Mouse (Mus musculus) intestine, embryonic 15.5 days (tissue): ENCODE data around the gene Sowaha. TPM values are rescaled to one million over a fixed set of nuclear protein-coding genes. Genes with fewer than 3 reads are reported as not detected.
"Not testable (repeated sequence)": the region's sequence is repeated elsewhere in the genome, so short reads cannot be mapped to it uniquely, and the experiment has no call there.

ENCODE experiments used
- ATAC-seq: fragments of 200-750 bp; cut with Nextera tagmentation; 2 replicates; pipeline ENCODE4 v1.8.0; 2017; ENCODE audit warnings: moderate TSS enrichment, moderate library complexity
- H3K27ac ChIP-seq: fragments of 300-500 bp; sonication (generic); 2 replicates; pipeline ENCODE4 v1.5.1; 2015; ENCODE audit warnings: mild to moderate bottlenecking, inconsistent platforms
- H3K27me3 ChIP-seq: fragments of 300-500 bp; sonication (generic); replicated peaks from 2 replicates; pipeline ENCODE4 v1.6.1; 2015; ENCODE audit warnings: inconsistent platforms
- H3K36me3 ChIP-seq: fragments of 300-500 bp; sonication (generic); 2 replicates; pipeline ENCODE4 v1.6.1; 2015; ENCODE audit warnings: inconsistent platforms
- H3K4me1 ChIP-seq: fragments of 300-500 bp; sonication (generic); replicated peaks from 2 replicates; pipeline ENCODE4 v1.6.1; 2015; ENCODE audit warnings: inconsistent platforms
- H3K4me2 ChIP-seq: fragments of 300-500 bp; sonication (generic); replicated peaks from 2 replicates; pipeline ENCODE4 v1.6.1; 2015; ENCODE audit warnings: mild to moderate bottlenecking, inconsistent platforms
- H3K4me3 ChIP-seq: fragments of 300-500 bp; sonication (generic); replicated peaks from 2 replicates; pipeline ENCODE4 v1.5.1; 2015; ENCODE audit warnings: inconsistent platforms
- H3K9ac ChIP-seq: fragments of 300-500 bp; sonication (generic); 2 replicates; pipeline ENCODE4 v1.6.1; 2015; ENCODE audit warnings: inconsistent platforms
- H3K9me3 ChIP-seq: fragments of 300-500 bp; sonication (generic); 2 replicates; pipeline ENCODE4 v1.6.1; 2016; ENCODE audit warnings: inconsistent platforms
- WGBS: fragments of 180-500 bp; shearing (Covaris S2); methylation state at CpG from one replicate; pipeline ENCODE4 v1.1.7; 2015; 5-methylcytosine and 5-hydroxymethylcytosine counted together
- polyA plus RNA-seq: library from polyadenylated mRNA; unstranded; fragments of >200 nt; fragmentation: Nextera tagmentation; extraction: Ambion mirVana; gene quantifications from 2 replicates; pipeline ENCODE4 v1.2.1, GENCODE M21; 2015

The Sowaha gene
- polyA plus RNA-seq, 1 experiment from 2014 or later, result 0.57 TPM

DNA sequence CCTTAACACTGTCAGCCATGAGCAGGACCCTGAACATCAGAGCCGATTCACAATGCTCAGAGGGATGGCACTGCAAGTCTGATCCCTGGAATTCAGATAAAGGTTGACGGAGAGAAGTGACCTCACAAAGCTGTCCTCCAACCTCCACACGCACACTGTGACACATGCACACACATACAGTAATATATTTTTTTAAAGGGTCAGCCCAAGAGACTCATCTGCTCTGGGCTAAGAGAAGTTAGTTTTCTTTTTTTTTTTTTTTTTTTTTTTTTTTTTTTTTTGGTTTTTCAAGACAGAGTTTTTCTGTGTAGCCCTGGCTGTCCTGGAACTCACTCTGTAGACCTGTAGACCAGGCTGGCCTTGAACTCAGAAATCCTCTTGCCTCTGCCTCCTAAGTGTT lies 53.2 kb downstream of the Sowaha start:
- WGBS, result 87% methylated on average over 3 of the region's 3 CpGs
- H3K36me3 ChIP-seq, H3K9ac ChIP-seq, H3K27me3 ChIP-seq, H3K9me3 ChIP-seq, H3K4me1 ChIP-seq, ATAC-seq, H3K4me3 ChIP-seq, H3K27ac ChIP-seq, H3K4me2 ChIP-seq: not testable (repeated sequence)

Other genes with a start within 250 kb of the Sowaha start
- 103 and 106 TPM in 2 replicates for gene Hspa4, start 179.8 kb downstream of the Sowaha start, polyA plus RNA-seq
- gene Zcchc10, start 155.6 kb downstream of the Sowaha start, polyA plus RNA-seq, result 14.2 and 17.5 TPM in 2 replicates
- gene Aff4, start 129.4 kb downstream of the Sowaha start, polyA plus RNA-seq, result 33.7 and 35.4 TPM in 2 replicates
- gene Leap2, start 57.1 kb downstream of the Sowaha start, polyA plus RNA-seq, result 7.3 and 12.9 TPM in 2 replicates
- 791 and 876 TPM in 2 replicates for gene Uqcrq, start 49.4 kb downstream of the Sowaha start, polyA plus RNA-seq
- gene Gdf9, start 49.3 kb downstream of the Sowaha start, polyA plus RNA-seq, result 1.3 and 1.6 TPM in 2 replicates
- 0.10 TPM in 1 of 2 replicates, not detected in the other for gene Gm10447, start 23.2 kb downstream of the Sowaha start, polyA plus RNA-seq
- gene Shroom1, start 23.1 kb downstream of the Sowaha start, polyA plus RNA-seq, result 1.3 and 1.5 TPM in 2 replicates
- gene Gm9837, start 9.8 kb downstream of the Sowaha start, polyA plus RNA-seq, result not detected in 2 replicates
- gene Gm9945, start 108 bp downstream of the Sowaha start, polyA plus RNA-seq, result not detected in 2 replicates
- 19.7 and 21.7 TPM in 2 replicates for gene Sept8, start 39.0 kb upstream of the Sowaha start, polyA plus RNA-seq
- gene Kif3a, start 87.1 kb upstream of the Sowaha start, polyA plus RNA-seq, result 48.2 TPM in 2 replicates
- 0.56 and 0.59 TPM in 2 replicates for gene Il4, start 138.4 kb upstream of the Sowaha start, polyA plus RNA-seq
- not detected in 2 replicates for gene Il13, start 154.4 kb upstream of the Sowaha start, polyA plus RNA-seq
- 30.9 and 35.4 TPM in 2 replicates for gene Rad50, start 227.0 kb upstream of the Sowaha start, polyA plus RNA-seq
- not detected in 2 replicates for gene Il5, start 240.5 kb upstream of the Sowaha start, polyA plus RNA-seq